Mouse (Mus musculus) liver, adult (tissue): Measurements from ENCODE around the gene Mrps25.

ENCODE experiments used
- GATA4 ChIP-seq: IDR thresholded peaks from 2 replicates; pipeline ENCODE4 v1.6.1; 2014; ENCODE audit warnings: mild to moderate bottlenecking, low read length; ENCODE audit not compliant: insufficient replicate concordance

Gene Mrps25

GRCm38 (mm10) chr6:92136356-92136755 is 47.5 kb downstream of the Mrps25 start:
- no peak for TF ChIP-seq GATA4

- no peak for TF ChIP-seq GATA4
Observed at GRCm38 (mm10) chr6:92133617-92134016, 50.2 kb downstream of the Mrps25 start.

- no peak for TF ChIP-seq GATA4
Observed at GRCm38 (mm10) chr6:92132021-92132911, 51.6 kb downstream of the Mrps25 start.

DNA sequence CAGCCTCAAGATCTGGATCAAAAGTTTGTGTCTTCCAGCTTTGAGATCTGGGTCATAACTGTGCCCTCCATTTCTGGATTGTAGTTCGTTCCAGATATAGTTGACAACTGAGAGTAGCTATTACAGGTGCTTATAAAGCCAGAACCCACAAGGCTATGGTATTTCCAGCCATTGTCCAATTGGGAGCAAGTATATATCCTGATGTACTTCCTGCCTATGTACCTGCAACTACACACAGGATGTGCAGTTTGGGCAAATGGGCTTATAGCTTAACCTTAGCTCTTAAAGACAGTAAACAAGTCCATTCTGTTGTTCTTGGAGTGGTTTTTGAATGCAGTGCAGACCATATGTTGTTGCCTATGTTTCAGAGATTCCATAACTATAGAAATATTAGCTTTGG is 52.4 kb downstream of the Mrps25 start:
- TF ChIP-seq GATA4, result no peak

DNA sequence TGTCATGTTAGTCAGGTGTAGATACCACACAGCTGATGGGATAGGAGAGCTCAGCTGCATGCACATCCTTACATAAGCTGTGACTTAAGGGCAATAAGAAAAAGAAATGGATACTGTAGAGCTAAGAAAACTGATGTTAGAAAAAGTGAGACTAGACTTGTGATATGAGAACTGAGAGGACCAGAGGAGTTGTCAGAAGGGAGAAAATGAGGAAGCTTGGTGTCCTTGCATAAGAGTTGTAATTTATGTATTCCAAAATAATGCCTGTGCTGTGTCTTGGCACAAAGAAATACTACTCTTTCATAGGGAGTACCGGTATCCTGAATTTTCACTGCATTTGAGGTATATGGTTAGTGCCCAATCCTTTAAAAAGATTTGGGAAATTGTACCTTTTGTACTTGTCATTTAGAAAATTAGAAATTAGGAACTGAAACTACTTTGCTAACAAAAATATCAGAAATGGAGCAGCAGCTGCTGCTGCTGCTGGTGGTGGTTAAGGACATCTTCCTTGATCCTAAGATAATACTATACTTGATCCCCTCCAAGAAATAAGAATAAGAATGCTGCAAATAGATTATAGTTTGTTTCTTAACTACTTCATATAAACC is 56.9 kb downstream of the Mrps25 start:
- TF ChIP-seq GATA4, result no peak

DNA sequence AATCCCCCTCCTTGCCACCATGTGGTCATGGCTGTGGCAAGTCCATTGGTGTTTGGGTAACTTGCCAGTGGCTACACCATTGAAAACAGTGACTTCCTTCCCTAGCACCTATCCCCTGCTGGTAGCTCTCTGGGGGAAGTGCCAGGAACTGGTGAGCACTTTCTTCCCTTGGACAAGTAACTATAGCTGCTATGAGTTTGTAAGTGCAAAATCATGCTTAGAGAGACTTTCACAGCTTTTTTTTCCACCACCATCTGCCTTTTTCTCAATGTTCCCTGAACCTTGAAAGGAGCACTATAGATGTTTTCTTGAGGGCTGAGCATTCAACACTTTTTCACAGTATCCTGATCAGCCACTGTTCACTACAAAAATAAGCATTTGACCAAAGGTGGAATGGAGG is 59.3 kb downstream of the Mrps25 start:
- no peak for TF ChIP-seq GATA4
